Mouse (Mus musculus) lung, adult 2 months (tissue): Measurements from ENCODE around the gene Fli1.

Experiments
- CTCF ChIP-seq: fragments of 200-500 bp; IDR thresholded peaks from 2 replicates; pipeline ENCODE4 v1.5.1; 2011; ENCODE audit warnings: mild to moderate bottlenecking, low read length, control low read depth; ENCODE audit not compliant: insufficient read depth
- POLR2A ChIP-seq: fragments of 200-500 bp; IDR thresholded peaks from 2 replicates; pipeline ENCODE4 v1.6.1; 2011; ENCODE audit warnings: low read depth, mild to moderate bottlenecking, control low read depth, low read length, borderline replicate concordance; ENCODE audit errors: extremely low read depth

DNA sequence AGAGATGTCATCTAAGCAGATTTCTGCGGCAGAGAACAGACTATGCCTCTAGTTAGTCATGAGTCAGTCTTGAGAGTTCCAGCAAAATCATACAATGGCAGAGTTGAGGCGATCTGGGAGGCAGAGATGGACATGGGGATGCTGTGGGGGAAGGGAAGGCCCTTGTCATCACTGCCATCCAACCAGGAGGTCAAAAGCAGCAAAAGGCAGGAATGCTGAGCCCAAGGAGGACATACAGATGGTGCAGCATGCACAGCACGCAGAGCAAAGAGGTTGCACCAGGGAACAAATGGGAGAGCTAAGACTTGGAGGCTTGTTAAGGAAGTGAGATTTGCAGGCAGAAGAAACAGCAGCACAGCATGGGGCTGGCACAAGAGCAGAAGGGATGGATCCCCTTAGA is 63.9 kb downstream of the Fli1 start:
- no peak for TF ChIP-seq CTCF
- TF ChIP-seq POLR2A: no peak
